Mouse (Mus musculus) spleen, adult 10 weeks (tissue): ENCODE data around the gene Itgb2. TPM values are rescaled to one million over a fixed set of nuclear protein-coding genes. Genes with fewer than 3 reads are reported as not detected.

Source experiments
- polyA plus RNA-seq: library from polyadenylated mRNA; stranded (reverse); fragments of 350-450 nt; fragmentation: Illumina TruSeq; extraction: RNeasy Lipid Tissue Mini Kit (QIAGEN cat#74804); gene quantifications from one replicate; pipeline ENCODE4 v1.2.3, GENCODE M21; 2015; ENCODE audit warnings: low replicate concordance; ENCODE audit not compliant: insufficient read depth

Gene Itgb2
- 140 TPM for polyA plus RNA-seq

DNA sequence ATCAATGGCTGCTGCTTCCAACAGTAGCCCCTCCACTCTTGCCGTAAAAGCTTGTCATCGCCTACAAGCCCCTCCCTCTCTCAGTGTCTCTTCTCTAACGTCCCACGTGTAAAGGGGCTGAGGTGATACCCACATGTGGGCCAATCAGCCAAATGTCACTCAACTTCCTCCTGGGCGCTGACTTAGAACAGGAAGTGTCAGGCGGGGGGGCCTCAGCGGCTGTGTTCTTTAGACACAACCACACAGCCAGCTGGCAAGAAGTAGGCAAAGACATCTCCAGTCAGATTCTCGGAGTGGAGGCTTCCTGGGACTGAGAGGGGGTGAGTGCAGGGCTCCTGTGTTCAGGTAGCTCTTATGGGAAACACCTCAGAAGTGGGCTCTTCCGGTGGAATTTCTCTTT is at the start of gene Itgb2:
Gene Itgb2 (plus strand): TSS at position 113 of the 400 bp plus-strand sequence.

DNA sequence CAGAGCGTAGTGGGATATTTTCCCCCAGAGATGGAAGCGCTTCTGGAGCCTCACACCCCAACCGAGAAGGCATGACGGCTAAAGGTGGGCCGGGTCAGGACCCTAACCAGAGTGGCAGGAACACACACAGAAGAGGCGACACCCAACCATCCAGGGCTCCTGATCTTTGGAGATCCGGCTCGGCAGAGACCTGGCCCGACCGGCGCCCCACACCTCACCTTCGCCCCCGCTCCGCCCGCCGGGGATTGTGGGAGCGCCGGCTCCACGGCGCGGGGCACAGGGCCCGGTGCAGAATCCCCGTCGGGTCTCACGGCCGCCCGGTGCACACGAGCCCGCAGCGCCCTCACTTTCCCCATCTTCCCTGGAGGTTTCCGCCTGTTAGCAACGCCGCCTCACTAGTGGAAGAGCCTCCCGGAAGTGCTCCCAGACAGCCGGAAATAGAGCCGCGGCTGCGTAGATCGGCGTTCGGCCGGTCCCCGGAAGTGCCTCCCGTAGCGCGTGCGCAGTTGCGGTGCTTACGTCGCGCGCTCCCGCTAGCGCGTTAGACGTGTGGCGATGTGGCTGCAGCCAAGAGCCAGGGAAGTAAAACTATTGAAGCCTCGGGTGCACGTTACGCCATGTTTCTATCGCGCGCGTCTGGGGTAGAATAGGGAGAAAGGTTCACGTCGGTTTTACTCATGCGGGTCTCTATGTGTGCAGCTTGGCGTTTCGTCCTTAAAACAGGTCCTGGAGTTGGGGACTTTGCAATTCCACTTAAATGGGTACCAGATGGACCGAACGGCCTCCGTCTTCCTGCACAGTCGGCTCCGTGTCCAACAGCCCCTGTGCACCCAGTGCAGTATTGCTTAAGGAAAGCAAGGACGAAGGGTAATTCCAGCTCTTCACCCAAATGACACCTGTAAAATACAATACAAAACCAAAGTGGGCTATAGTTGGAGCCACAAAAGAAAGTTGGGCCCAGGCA is 14.4 kb upstream of the Itgb2 start, which contains the start of gene Fam207a:
Gene Fam207a (minus strand): TSS at position 401 of the 964 bp plus-strand sequence.

DNA sequence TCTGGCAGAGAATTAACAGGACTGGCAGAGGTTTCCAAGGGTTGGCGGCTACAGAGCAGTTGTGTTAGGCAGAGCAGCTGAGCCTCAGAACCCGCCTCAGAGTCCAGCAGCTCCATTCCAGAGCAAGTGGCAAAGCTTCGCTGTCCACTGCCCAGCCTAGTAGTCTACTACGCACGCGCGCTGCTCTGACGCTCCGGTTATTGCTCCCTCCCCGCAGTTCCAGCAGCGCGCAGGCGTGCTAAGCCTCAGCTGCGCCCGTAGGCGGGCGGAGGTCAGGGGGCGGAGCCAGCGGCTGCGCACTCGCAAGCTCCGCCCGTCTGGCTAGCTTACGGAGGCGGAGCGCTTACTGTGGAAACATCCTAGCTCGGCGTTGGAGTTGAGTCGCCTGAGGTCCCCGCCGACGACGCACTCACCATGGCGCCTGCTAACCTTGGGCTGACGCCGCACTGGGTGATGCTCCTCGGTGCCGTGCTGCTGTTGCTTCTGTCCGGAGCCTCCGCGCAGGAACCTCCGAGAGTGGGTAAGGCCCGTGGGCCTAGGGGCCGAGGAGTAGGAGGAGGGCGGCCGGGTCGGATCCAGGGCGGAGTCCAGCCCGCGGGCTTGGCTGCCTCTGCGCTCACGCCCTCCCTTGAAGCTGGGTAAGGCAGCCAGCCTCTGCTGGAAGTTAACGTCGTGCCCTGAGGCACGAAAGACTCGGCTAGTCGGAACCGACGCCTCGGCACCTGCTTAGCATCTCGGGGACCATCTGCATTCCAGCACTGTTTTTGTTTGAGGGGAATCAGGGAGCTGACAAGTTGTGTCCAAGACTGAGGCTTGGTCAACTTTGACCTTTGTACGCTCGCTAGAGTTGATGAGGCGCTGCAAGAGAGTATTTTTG is 51.6 kb downstream of the Itgb2 start, which contains the start of gene Pttg1ip:
Gene Pttg1ip (plus strand): TSS at position 313 of the 877 bp plus-strand sequence.

DNA sequence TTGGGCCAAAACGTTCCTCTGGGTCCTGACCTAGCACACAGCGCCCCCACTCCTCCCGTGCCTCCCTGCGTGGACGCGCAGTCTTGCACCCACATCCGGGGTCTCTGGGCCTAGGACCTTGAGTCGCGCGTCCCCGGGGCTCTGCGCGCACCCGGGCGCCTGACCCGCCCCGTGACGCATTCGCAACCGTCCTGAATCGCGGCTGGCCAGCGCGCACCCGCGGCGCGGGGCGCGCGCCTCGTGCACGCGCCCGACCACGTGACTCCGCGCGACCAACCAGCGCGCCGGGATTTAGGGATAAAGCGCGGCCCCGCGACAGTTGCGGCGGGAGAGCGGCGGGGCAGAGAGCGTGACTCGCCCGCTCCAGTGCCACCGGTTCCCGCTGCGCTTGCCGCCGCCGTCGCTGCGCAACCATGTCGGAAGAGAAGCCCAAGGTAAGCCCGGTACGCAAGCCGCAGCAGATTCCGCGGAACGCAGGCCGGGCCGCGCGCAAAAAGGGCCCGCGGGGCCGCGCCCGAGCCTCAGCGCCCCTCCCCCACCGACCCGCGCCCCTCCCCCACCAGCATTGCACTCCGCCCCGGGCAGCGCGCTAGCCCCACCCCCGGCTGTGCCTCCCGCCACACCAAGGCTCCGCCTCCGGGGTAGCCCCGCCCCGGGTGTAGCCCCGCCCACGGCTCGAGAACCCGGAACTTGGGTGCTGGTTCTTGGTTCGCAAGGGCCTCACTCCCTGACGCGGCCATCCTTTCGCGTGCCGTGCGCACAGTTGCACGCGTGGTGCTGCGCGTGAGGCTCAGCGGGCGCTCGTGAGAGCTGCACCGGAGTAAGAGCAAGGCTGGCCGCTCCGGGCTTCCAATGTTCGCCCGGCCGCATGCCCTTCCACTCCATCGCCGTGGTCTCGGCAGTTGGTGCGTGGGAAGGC is 76.1 kb downstream of the Itgb2 start, which contains the start of the genes Sumo3 and Gm49325:
Gene Sumo3 (plus strand): TSS at position 190 of the 919 bp plus-strand sequence.
Gene Gm49325 (plus strand): TSS at position 290 of the 919 bp plus-strand sequence.

Other genes starting within 250 kb of the Itgb2 start
- 3.1 TPM for gene Adarb1, start 112.0 kb upstream of the Itgb2 start, polyA plus RNA-seq
- 8.7 TPM for gene Fam207a, start 14.5 kb upstream of the Itgb2 start, polyA plus RNA-seq
- 83.9 TPM for gene Pttg1ip, start 51.5 kb downstream of the Itgb2 start, polyA plus RNA-seq
- gene Sumo3, start 75.8 kb downstream of the Itgb2 start, polyA plus RNA-seq, result 158 TPM
- not detected for gene Gm49325, start 75.9 kb downstream of the Itgb2 start, polyA plus RNA-seq
- 33.2 TPM for gene Ube2g2, start 92.0 kb downstream of the Itgb2 start, polyA plus RNA-seq
- gene Tspear, start 156.3 kb downstream of the Itgb2 start, polyA plus RNA-seq, result 0.23 TPM
- not detected for gene Gm19402, start 160.5 kb downstream of the Itgb2 start, polyA plus RNA-seq
- gene Gm9508, start 167.0 kb downstream of the Itgb2 start, polyA plus RNA-seq, result not detected
- gene Gm10272, start 176.4 kb downstream of the Itgb2 start, polyA plus RNA-seq, result not detected
- not detected for gene Gm10024, start 181.2 kb downstream of the Itgb2 start, polyA plus RNA-seq
- gene Gm10142, start 185.6 kb downstream of the Itgb2 start, polyA plus RNA-seq, result not detected
- not detected for gene Krtap12-1, start 190.3 kb downstream of the Itgb2 start, polyA plus RNA-seq
- gene Gm10100, start 196.2 kb downstream of the Itgb2 start, polyA plus RNA-seq, result not detected
- gene Gm18596, start 212.4 kb downstream of the Itgb2 start, polyA plus RNA-seq, result not detected
- not detected for gene Gm9736, start 221.1 kb downstream of the Itgb2 start, polyA plus RNA-seq
- gene Gm3233, start 229.4 kb downstream of the Itgb2 start, polyA plus RNA-seq, result not detected
- not detected for gene Gm3238, start 241.1 kb downstream of the Itgb2 start, polyA plus RNA-seq
- not detected for gene Gm7138, start 246.7 kb downstream of the Itgb2 start, polyA plus RNA-seq